Mouse (Mus musculus) midbrain, embryonic 11.5 days (tissue): ENCODE data around the gene Zbtb32. TPM values are rescaled to one million over a fixed set of nuclear protein-coding genes. Genes with fewer than 3 reads are reported as not detected.

Source experiments
- ATAC-seq: fragments of 200-750 bp; cut with Nextera tagmentation; 2 replicates; pipeline ENCODE4 v1.8.0; 2017; ENCODE audit warnings: moderate TSS enrichment, moderate library complexity; ENCODE audit not compliant: low FRiP score
- DNase-seq: peaks from one replicate; pipeline ENCODE4 v3.0.0; 2015; ENCODE audit warnings: low spot score; ENCODE audit errors: missing footprints
- H3K27ac ChIP-seq: fragments of 300-500 bp; sonication (generic); 2 replicates; pipeline ENCODE4 v1.5.1; 2014; ENCODE audit warnings: low read depth, low read length
- H3K27me3 ChIP-seq: fragments of 300-500 bp; sonication (generic); 2 replicates; pipeline ENCODE4 v1.6.1; 2014; ENCODE audit warnings: mild to moderate bottlenecking, low read length, moderate library complexity, mixed read lengths; ENCODE audit not compliant: control insufficient read depth, insufficient read depth
- H3K36me3 ChIP-seq: fragments of 300-500 bp; sonication (generic); 2 replicates; pipeline ENCODE4 v1.6.1; 2014; ENCODE audit warnings: mild to moderate bottlenecking, low read length, moderate library complexity, mixed read lengths; ENCODE audit not compliant: control insufficient read depth, insufficient read depth
- H3K4me1 ChIP-seq: fragments of 300-500 bp; sonication (generic); 2 replicates; pipeline ENCODE4 v1.6.1; 2014; ENCODE audit warnings: low read length; ENCODE audit not compliant: control insufficient read depth, insufficient read depth
- H3K4me2 ChIP-seq: fragments of 300-500 bp; sonication (generic); 2 replicates; pipeline ENCODE4 v1.6.1; 2014; ENCODE audit warnings: mild to moderate bottlenecking, moderate library complexity
- H3K4me3 ChIP-seq: fragments of 300-500 bp; sonication (generic); 2 replicates; pipeline ENCODE4 v1.5.1; 2014; ENCODE audit warnings: low read depth, low read length
- H3K9ac ChIP-seq: fragments of 300-500 bp; sonication (generic); 2 replicates; pipeline ENCODE4 v1.6.1; 2014; ENCODE audit warnings: low read length
- H3K9me3 ChIP-seq: fragments of 300-500 bp; sonication (generic); 2 replicates; pipeline ENCODE4 v1.6.1; 2016; ENCODE audit warnings: low read length; ENCODE audit not compliant: control insufficient read depth
- WGBS: fragments of 180-500 bp; shearing (Covaris S2); extraction: QIAGEN DNeasy Blood & Tissue Kit; methylation state at CpG from one replicate; pipeline ENCODE4 v1.1.7; 2014; 5-methylcytosine and 5-hydroxymethylcytosine counted together
- polyA plus RNA-seq: library from polyadenylated mRNA; unstranded; fragments of >200 nt; fragmentation: Nextera tagmentation; extraction: Ambion mirVana; gene quantifications from 2 replicates; pipeline ENCODE4 v1.2.1, GENCODE M21; 2014

Zbtb32 gene
- polyA plus RNA-seq: 0.21 and 0.25 TPM in 2 replicates

GRCm38 (mm10) chr7:30598786-30599185, at the start of gene Zbtb32:
Gene Zbtb32, minus strand, starts transcription at chr7:30598909.
- DNase-seq (peak; percentile 39), ATAC-seq (no peak)
- Histone ChIP-seq H3K4me2 (peak within 1 kb of the TSS; percentile 9; the same call in 1 of the 2 replicates), H3K27me3 (no peaks in the 10 kb centered on the region), H3K36me3 (no peaks in the 10 kb centered on the region), H3K9me3 (no peaks in the 10 kb centered on the region), H3K9ac (no peak within 1 kb of the TSS), H3K4me3 (no peak within 1 kb of the TSS), H3K27ac (no peak within 1 kb of the TSS), H3K4me1 (no peaks in the 10 kb centered on the region)
- 94% methylated on average over 12 of the region's 12 CpGs for WGBS

GRCm38 (mm10) chr7:30639083-30639482, 40.4 kb upstream of the Zbtb32 start:
- Histone ChIP-seq H3K27me3 (peaks cover 25% of the 10 kb centered on the region), H3K9me3 (no peaks in the 10 kb centered on the region), H3K9ac (no peak overlapping the region), H3K4me2 (no peak overlapping the region), H3K4me1 (0 out of 2 replicates have a peak, but pooled peaks cover 4% of the 10 kb centered on the region), H3K4me3 (no peak overlapping the region), H3K27ac (no peak overlapping the region), H3K36me3 (peaks cover 13% of the 10 kb centered on the region)
- ATAC-seq: no peak
- no peak for DNase-seq
- WGBS: 30% methylated on average over 4 of the region's 4 CpGs

- H3K27me3 ChIP-seq: peaks cover 44% of the 10 kb centered on the region
- H3K4me1 ChIP-seq: 0 out of 2 replicates have a peak, but pooled peaks cover 4% of the 10 kb centered on the region
- peaks cover under 1% of the 10 kb centered on the region; the same call in 1 of the 2 replicates for H3K36me3 ChIP-seq
- ATAC-seq: no peak
- DNase-seq: peak; percentile 86
- H3K27ac ChIP-seq: no peak overlapping the region
- no peak overlapping the region for H3K4me2 ChIP-seq
- H3K9me3 ChIP-seq: no peaks in the 10 kb centered on the region
- 23% methylated on average over 11 of the region's 11 CpGs for WGBS
- H3K9ac ChIP-seq: no peak overlapping the region
- no peak overlapping the region for H3K4me3 ChIP-seq
Observed at GRCm38 (mm10) chr7:30636395-30636794, 37.7 kb upstream of the Zbtb32 start.

DNA sequence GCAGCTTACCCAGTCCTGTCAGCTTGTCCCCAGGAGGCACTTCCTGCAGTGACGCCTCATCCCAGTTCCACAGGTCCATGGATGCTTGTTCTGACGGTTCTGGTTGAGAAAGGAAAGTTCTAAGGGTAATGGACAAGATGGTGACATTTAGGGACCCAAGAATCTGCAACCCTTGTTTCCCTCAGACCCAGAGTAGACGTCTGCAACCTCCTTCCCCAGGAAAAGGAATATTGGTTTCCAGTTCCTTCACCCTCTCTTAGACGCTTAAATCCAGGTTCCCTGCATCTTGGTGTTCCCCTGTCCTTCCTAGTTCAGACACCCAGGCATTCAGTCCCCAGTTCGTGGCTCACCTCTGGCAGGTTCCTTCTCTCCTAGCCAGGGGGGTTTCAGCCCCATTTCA, 37.0 kb upstream of the Zbtb32 start, which contains the start of gene Etv2:
Etv2 (minus strand) TSS at position 101 of the 400 bp plus-strand sequence.
- Histone ChIP-seq H3K4me2 (peak within 1 kb of the TSS; percentile 16), H3K4me1 (0 out of 2 replicates have a peak, but pooled peaks cover 4% of the 10 kb centered on the region), H3K4me3 (0 out of 2 replicates have a peak within 1 kb of the TSS, but pooled peaks have one; percentile 10), H3K9me3 (no peaks in the 10 kb centered on the region), H3K9ac (no peak within 1 kb of the TSS), H3K36me3 (no peaks in the 10 kb centered on the region), H3K27ac (no peak within 1 kb of the TSS), H3K27me3 (peaks cover 46% of the 10 kb centered on the region)
- ATAC-seq (no peak), DNase-seq (no peak)
- WGBS: 3% methylated on average over 5 of the region's 5 CpGs

- 0% methylated on average over 20 of the region's 20 CpGs for WGBS
- H3K27ac ChIP-seq: no peak overlapping the region
- H3K4me1 ChIP-seq: 0 out of 2 replicates have a peak, but pooled peaks cover 4% of the 10 kb centered on the region
- no peaks in the 10 kb centered on the region for H3K36me3 ChIP-seq
- no peak overlapping the region for H3K9ac ChIP-seq
- ATAC-seq (peak; percentile 73), DNase-seq (peak; percentile 96)
- H3K9me3 ChIP-seq: no peaks in the 10 kb centered on the region
- 0 out of 2 replicates have a peak overlapping the region, but pooled peaks have one; percentile 10 for H3K4me3 ChIP-seq
- H3K27me3 ChIP-seq: peaks cover 46% of the 10 kb centered on the region
- H3K4me2 ChIP-seq: peak overlapping the region; percentile 16
Observed at GRCm38 (mm10) chr7:30634621-30635020, 35.9 kb upstream of the Zbtb32 start.

- H3K9ac ChIP-seq: no peak overlapping the region
- no peak overlapping the region for H3K4me2 ChIP-seq
- 6% methylated on average over 27 of the region's 27 CpGs for WGBS
- H3K27ac ChIP-seq: no peak overlapping the region
- H3K4me3 ChIP-seq: no peak overlapping the region
- DNase-seq (peak; percentile 85), ATAC-seq (no peak; the same call in 1 of the 2 replicates)
- 0 out of 2 replicates have a peak, but pooled peaks cover 4% of the 10 kb centered on the region for H3K4me1 ChIP-seq
- H3K36me3 ChIP-seq: no peaks in the 10 kb centered on the region
- no peaks in the 10 kb centered on the region for H3K9me3 ChIP-seq
- peaks cover 48% of the 10 kb centered on the region for H3K27me3 ChIP-seq
Observed at GRCm38 (mm10) chr7:30633762-30634412, 35.2 kb upstream of the Zbtb32 start.

- H3K27ac ChIP-seq: no peak overlapping the region
- DNase-seq (no peak), ATAC-seq (no peak)
- H3K9ac ChIP-seq: no peak overlapping the region
- no peaks in the 10 kb centered on the region for H3K9me3 ChIP-seq
- no peaks in the 10 kb centered on the region for H3K36me3 ChIP-seq
- peaks cover 6% of the 10 kb centered on the region for H3K4me1 ChIP-seq
- H3K4me3 ChIP-seq: no peak overlapping the region
- H3K4me2 ChIP-seq: no peak overlapping the region
- H3K27me3 ChIP-seq: peaks cover 23% of the 10 kb centered on the region
Observed at GRCm38 (mm10) chr7:30629013-30629412, 30.3 kb upstream of the Zbtb32 start.

DNA sequence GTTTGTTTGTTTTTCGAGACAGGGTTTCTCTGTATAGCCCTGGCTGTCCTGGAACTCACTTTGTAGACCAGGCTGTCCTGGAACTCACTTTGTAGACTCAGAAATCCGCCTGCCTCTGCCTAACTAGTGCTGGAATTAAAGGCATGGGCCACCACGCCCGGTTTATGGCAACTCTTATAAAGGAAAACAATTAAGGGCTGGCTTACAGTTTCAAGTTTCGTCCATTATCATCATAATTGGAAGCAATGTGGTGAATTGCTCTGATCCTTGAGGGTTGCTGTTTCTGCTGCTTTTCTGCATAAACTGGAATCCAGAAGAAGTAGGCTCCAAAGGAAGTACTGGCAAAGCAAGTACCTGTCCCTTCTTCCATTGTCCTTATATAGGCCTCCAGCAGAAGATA, 27.9 kb upstream of the Zbtb32 start:
- 85% methylated on average over 5 of the region's 5 CpGs for WGBS
- ATAC-seq (0 out of 2 replicates have a peak, but pooled peaks have one; percentile 6), DNase-seq (no peak)
- Histone ChIP-seq H3K27me3 (peaks cover 5% of the 10 kb centered on the region; the same call in 1 of the 2 replicates), H3K27ac (no peak overlapping the region), H3K4me3 (peak overlapping the region; percentile 62), H3K4me1 (peaks cover 6% of the 10 kb centered on the region), H3K9ac (no peak overlapping the region), H3K9me3 (no peaks in the 10 kb centered on the region), H3K4me2 (no peak overlapping the region), H3K36me3 (peaks cover 8% of the 10 kb centered on the region)
